Mouse (Mus musculus) heart, postnatal 0 days (tissue): Measurements from ENCODE around the gene Hs3st2. TPM values are rescaled to one million over a fixed set of nuclear protein-coding genes. Genes with fewer than 3 reads are reported as not detected.

Source experiments
- ATAC-seq: fragments of 200-750 bp; cut with Nextera tagmentation; 2 replicates; pipeline ENCODE4 v1.8.0; 2017; ENCODE audit warnings: low read depth, moderate number of reproducible peaks, moderate library complexity; ENCODE audit not compliant: insufficient read depth
- DNase-seq: peaks from one replicate; pipeline ENCODE4 v3.0.0-alpha.2; 2016; ENCODE audit warnings: low spot score
- H3K27ac ChIP-seq: fragments of 300-500 bp; sonication (generic); 2 replicates; pipeline ENCODE4 v1.5.1; 2014; ENCODE audit warnings: low read depth, mild to moderate bottlenecking
- H3K27me3 ChIP-seq: fragments of 300-500 bp; sonication (generic); 2 replicates; pipeline ENCODE4 v1.6.1; 2014; ENCODE audit warnings: low read length, mixed read lengths; ENCODE audit not compliant: control insufficient read depth, insufficient read depth
- H3K36me3 ChIP-seq: fragments of 300-500 bp; sonication (generic); replicated peaks from 2 replicates; pipeline ENCODE4 v1.6.1; 2014; ENCODE audit warnings: low read length, mixed read lengths; ENCODE audit not compliant: control insufficient read depth, insufficient read depth
- H3K4me1 ChIP-seq: fragments of 300-500 bp; sonication (generic); 2 replicates; pipeline ENCODE4 v1.6.1; 2014; ENCODE audit warnings: antibody characterized with exemption; ENCODE audit not compliant: control insufficient read depth, insufficient read depth
- H3K4me2 ChIP-seq: fragments of 300-500 bp; sonication (generic); 2 replicates; pipeline ENCODE4 v1.6.1; 2014; ENCODE audit warnings: low read depth, mild to moderate bottlenecking, low read length, moderate library complexity
- H3K4me3 ChIP-seq: fragments of 300-500 bp; sonication (generic); 2 replicates; pipeline ENCODE4 v1.5.1; 2014; ENCODE audit warnings: low read depth, low read length
- H3K9ac ChIP-seq: fragments of 300-500 bp; sonication (generic); replicated peaks from 2 replicates; pipeline ENCODE4 v1.6.1; 2014; ENCODE audit warnings: low read depth, low read length, mixed read lengths
- H3K9me3 ChIP-seq: fragments of 300-500 bp; sonication (generic); replicated peaks from 2 replicates; pipeline ENCODE4 v1.6.1; 2016; ENCODE audit warnings: low read length; ENCODE audit not compliant: control insufficient read depth
- CTCF ChIP-seq: IDR thresholded peaks from 2 replicates; pipeline ENCODE4 v1.5.1; 2016; ENCODE audit warnings: antibody characterized with exemption, control low read depth, low read depth
- EP300 ChIP-seq: IDR thresholded peaks from 2 replicates; pipeline ENCODE4 v1.6.1; 2016; ENCODE audit warnings: antibody characterized with exemption, low read depth
- WGBS: fragments of 180-500 bp; shearing (Covaris S2); extraction: QIAGEN DNeasy Blood & Tissue Kit; methylation state at CpG from one replicate; pipeline ENCODE4 v1.1.7; 2014; 5-methylcytosine and 5-hydroxymethylcytosine counted together
- polyA plus RNA-seq: library from polyadenylated mRNA; unstranded; fragments of >200 nt; fragmentation: Nextera tagmentation; extraction: Ambion mirVana; gene quantifications from 2 replicates; pipeline ENCODE4 v1.2.1, GENCODE M21; 2015
- total RNA-seq: library from RNA; depleted of rRNA; stranded (reverse); fragments of >200 nt; gene quantifications from 2 replicates; pipeline ENCODE4 v1.2.3, GENCODE M21; 2014; ENCODE audit warnings: low replicate concordance

Gene Hs3st2
- total and polyA plus RNA-seq, 2 experiments from 2014 or later = not detected

DNA sequence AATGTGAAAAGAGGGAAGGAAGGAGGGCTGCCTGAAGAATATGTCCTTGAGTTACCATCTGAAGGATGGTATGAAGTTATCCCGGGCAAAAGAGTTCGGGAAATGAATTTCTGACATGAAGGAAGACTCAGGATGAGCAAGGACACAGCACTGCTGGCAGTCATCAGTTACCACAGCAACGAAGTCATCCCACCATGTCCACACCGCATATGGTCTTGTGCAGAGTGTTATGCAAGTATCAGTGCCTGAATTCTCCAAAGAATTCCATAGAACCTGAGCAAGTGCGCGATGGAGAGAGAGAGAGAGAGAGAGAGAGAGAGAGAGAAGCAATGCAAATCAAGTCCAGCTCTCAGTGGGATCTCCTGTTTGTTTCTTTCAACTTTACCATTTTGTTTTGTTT lies 142.0 kb downstream of the Hs3st2 start:
- H3K4me1 ChIP-seq = no peaks in the 10 kb centered on the region
- H3K27me3 ChIP-seq = no peaks in the 10 kb centered on the region
- H3K9me3 ChIP-seq = no peaks in the 10 kb centered on the region
- WGBS = 76% methylated on average over 6 of the region's 6 CpGs
- no peak overlapping the region for H3K4me3 ChIP-seq
- no peak for ATAC-seq
- H3K36me3 ChIP-seq = no peaks in the 10 kb centered on the region
- H3K9ac ChIP-seq = no peak overlapping the region
- no peak overlapping the region for H3K4me2 ChIP-seq
- TF ChIP-seq EP300 = no peak
- no peak for TF ChIP-seq CTCF
- H3K27ac ChIP-seq = no peak overlapping the region
- DNase-seq = no peak

DNA sequence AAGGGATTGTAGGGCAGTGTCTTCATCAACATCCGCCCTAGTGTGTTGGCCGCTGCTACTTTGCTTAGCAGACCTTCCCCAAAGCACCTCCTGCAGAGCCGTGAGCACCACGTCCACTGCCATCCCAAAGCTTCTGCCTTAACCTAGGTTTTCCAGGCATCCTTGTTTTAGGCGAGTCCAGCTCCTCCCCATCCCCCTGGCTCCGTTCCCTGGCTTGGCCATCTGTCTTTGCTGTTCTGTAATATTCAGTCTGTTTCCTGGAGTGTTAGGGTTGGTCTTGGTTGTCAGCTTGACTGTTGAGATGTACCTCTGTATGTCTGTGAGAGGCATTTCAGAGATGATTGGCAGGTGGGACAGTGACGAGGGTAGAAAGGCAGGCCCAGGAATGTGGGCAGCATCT lies 142.7 kb downstream of the Hs3st2 start:
- no peaks in the 10 kb centered on the region for H3K27me3 ChIP-seq
- H3K4me1 ChIP-seq = no peaks in the 10 kb centered on the region
- DNase-seq (no peak), ATAC-seq (no peak)
- no peaks in the 10 kb centered on the region for H3K9me3 ChIP-seq
- TF ChIP-seq EP300 (no peak), CTCF (no peak)
- H3K4me3 ChIP-seq = no peak overlapping the region
- 64% methylated on average over 7 of the region's 7 CpGs for WGBS
- no peak overlapping the region for H3K27ac ChIP-seq
- H3K36me3 ChIP-seq = no peaks in the 10 kb centered on the region
- H3K4me2 ChIP-seq = no peak overlapping the region
- no peak overlapping the region for H3K9ac ChIP-seq

- DNase-seq (no peak), ATAC-seq (no peak)
- 32% methylated on average over 4 of the region's 4 CpGs for WGBS
- Histone ChIP-seq H3K4me3 (no peak overlapping the region), H3K27ac (no peak overlapping the region), H3K4me1 (no peaks in the 10 kb centered on the region), H3K36me3 (no peaks in the 10 kb centered on the region), H3K27me3 (no peaks in the 10 kb centered on the region), H3K9ac (no peak overlapping the region), H3K4me2 (no peak overlapping the region), H3K9me3 (no peaks in the 10 kb centered on the region)
- TF ChIP-seq CTCF (no peak), EP300 (no peak)
Measured at GRCm38 (mm10) chr7:121535987-121536386, 144.3 kb downstream of the Hs3st2 start.

DNA sequence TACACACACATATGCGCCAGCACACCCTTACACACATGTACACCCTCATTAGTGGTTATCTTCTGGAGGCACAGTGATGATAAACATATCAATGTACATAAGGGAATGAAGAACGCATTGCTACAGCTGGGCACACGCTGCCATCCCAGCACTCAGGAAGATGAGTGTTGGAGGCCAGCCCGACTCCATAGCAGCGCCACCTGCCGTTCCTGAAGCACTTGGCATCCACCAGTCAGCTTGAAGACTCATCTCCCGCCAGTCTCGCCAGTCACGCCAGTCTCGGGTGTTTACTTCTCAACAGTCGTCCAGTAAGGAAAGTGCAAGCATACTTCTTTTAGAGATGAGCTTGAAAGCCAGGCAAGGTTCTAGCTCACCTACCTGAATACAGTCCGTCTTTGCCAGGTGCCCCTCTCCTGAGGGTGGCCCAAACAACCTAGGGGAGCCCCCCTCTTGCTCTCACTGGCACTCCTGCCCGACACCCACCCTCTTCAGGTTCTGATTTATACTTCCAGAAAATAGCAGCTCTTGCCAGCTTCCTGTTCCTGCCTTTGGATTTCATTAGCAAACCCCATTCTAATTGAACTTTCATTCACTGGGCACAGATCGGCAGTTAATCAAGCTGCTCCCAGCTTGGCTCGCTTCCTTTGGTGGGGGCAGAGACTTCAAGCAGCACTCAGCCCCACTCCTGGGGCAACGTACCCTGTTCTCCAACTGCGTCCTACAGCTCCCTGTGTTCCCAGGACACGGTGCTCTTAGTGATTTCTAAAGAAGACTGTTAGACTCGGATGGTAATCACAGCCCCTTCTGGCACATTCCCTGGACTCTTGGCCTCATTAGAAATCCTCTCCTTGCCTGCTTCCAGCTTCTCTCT lies 148.0 kb downstream of the Hs3st2 start:
- Histone ChIP-seq H3K4me3 (no peak overlapping the region), H3K27ac (no peak overlapping the region), H3K9ac (no peak overlapping the region), H3K27me3 (no peaks in the 10 kb centered on the region), H3K4me2 (no peak overlapping the region), H3K36me3 (no peaks in the 10 kb centered on the region), H3K4me1 (no peaks in the 10 kb centered on the region), H3K9me3 (peaks cover 8% of the 10 kb centered on the region; the same call in 1 of the 2 replicates)
- 46% methylated on average over 19 of the region's 19 CpGs for WGBS
- ATAC-seq (no peak), DNase-seq (no peak)
- TF ChIP-seq EP300 (no peak), CTCF (no peak)

- DNase-seq = no peak
- Histone ChIP-seq H3K27me3 (no peaks in the 10 kb centered on the region), H3K9ac (no peak overlapping the region), H3K9me3 (peaks cover 8% of the 10 kb centered on the region; the same call in 1 of the 2 replicates), H3K36me3 (no peaks in the 10 kb centered on the region), H3K4me3 (no peak overlapping the region), H3K27ac (no peak overlapping the region), H3K4me2 (no peak overlapping the region), H3K4me1 (no peaks in the 10 kb centered on the region)
- 33% methylated on average over 2 of the region's 2 CpGs for WGBS
- ATAC-seq = no peak
- no peak for TF ChIP-seq CTCF
- no peak for TF ChIP-seq EP300
Measured at GRCm38 (mm10) chr7:121542458-121542857, 150.8 kb downstream of the Hs3st2 start.
